16 mouse cellular contexts compared by ENCODE assay signal in the genomic region with DNA sequence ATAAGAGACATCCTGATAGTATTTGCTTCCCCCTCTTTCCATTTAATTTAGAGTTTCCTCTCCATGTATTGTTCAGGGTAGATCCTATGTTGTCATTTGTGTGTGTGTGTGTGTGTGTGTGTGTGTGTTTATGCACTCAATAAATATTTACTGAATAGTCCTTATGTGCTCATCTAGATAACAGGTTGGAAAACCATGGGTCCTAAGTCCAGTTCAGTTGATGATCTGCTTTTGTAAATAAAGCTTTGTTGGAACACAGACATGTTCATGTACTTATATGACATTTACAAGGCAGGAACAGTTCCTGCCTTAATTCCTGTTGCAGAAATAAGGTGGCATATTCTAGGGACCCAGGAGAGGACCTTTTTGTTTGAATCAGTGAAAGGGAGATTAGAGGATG.
"Had no signal": no experiment of that assay in that cellular context is flagged by ENCODE, and none has a peak within 500 bp of the region (broad histone marks: within the 10 kb centered on the region; RNA-seq: fewer than 3 reads in every experiment).

No protein-coding gene starts in this region.

- H3K4me3 ChIP-seq: neural tube, embryonic 13.5 days; neural tube, embryonic 15.5 days; stomach, embryonic 15.5 days had no signal

- DNase-seq: retina, postnatal 1 day; right cerebral cortex, adult 18-20 months; right cerebral cortex, postnatal 14 days; right cerebral cortex, postnatal 25 days; right cerebral cortex, postnatal 4 days; spleen, adult 18-20 months; thymus, adult 18-20 months; thymus, adult 2 months; thymus, postnatal 14 days; thymus, postnatal 25 days; thymus, postnatal 36 days; thymus, postnatal 4 days had no signal

- H3K27me3 ChIP-seq: neural tube, embryonic 13.5 days; neural tube, embryonic 15.5 days; stomach, embryonic 15.5 days had no signal

- H3K27ac ChIP-seq: neural tube, embryonic 13.5 days; neural tube, embryonic 15.5 days; stomach, embryonic 15.5 days; stomach, postnatal 0 days had no signal

- H3K9ac ChIP-seq: neural tube, embryonic 13.5 days; neural tube, embryonic 15.5 days; stomach, embryonic 15.5 days had no signal

- H3K4me1 ChIP-seq: neural tube, embryonic 13.5 days; neural tube, embryonic 15.5 days; stomach, embryonic 15.5 days had no signal

- H3K36me3 ChIP-seq: neural tube, embryonic 13.5 days; neural tube, embryonic 15.5 days; stomach, embryonic 15.5 days had no signal

- H3K9me3 ChIP-seq: neural tube, embryonic 13.5 days; neural tube, embryonic 15.5 days; stomach, embryonic 15.5 days had no signal

- H3K4me2 ChIP-seq: neural tube, embryonic 13.5 days; neural tube, embryonic 15.5 days; stomach, embryonic 15.5 days had no signal
